Mouse (Mus musculus) frontal cortex, adult 2 months (tissue): ENCODE measurements around the gene C1ql1. TPM values are rescaled to one million over a fixed set of nuclear protein-coding genes. Genes with fewer than 3 reads are reported as not detected.
A peak's percentile ranks its signal among the peaks of the same experiment; 100 is the strongest.

Experiments
- DNase-seq, 2 experiments: peaks; one replicate each; pipeline ENCODE4 v3.0.0; 2022; ENCODE audit warnings: low spot score in 1 of 2; ENCODE audit errors: extremely low spot score in 1 of 2
- polyA plus RNA-seq: library from polyadenylated mRNA; depleted of rRNA; stranded (reverse); fragments of >200 nt; gene quantifications from 2 replicates; pipeline ENCODE4 v1.2.3, GENCODE M21; 2012; rRNA removed

Gene C1ql1
- polyA plus RNA-seq, 1 experiment: 24.4 TPM

- DNase-seq: no peak
These were observed 42.8 kb downstream of the C1ql1 start for GRCm38 (mm10) chr11:102903654-102904053.

DNA sequence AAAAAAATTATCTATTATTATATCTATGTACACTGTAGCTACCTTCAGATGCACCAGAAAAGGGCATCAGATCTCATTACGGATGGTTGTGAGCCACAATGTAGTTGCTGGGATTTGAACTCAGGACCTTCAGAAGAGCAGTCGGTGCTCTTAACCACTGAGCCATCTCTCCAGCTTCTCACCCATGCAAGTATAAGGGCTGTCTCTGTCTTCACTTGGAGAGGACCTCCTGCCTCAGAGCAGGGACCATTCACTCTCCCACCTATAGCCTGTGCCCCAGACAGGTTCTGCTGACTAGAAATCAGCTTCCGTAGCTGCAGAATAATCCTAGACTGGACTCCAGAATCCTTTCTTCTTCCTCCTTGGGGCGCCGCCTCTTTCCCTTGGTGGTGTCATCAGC lies 44.4 kb downstream of the C1ql1 start:
- DNase-seq: no peak

GRCm38 (mm10) chr11:102901199-102901598 lies 45.3 kb downstream of the C1ql1 start:
- no peak for DNase-seq

GRCm38 (mm10) chr11:102900763-102901162 lies 45.7 kb downstream of the C1ql1 start, which contains the start of gene Gfap:
Gene Gfap, minus strand, starts transcription at chr11:102900912.
- DNase-seq: peak; percentile 26 to 88

- DNase-seq: peak in 1 of 2 experiments; percentile 28
These were observed 48.1 kb downstream of the C1ql1 start for GRCm38 (mm10) chr11:102898408-102898807.

DNA sequence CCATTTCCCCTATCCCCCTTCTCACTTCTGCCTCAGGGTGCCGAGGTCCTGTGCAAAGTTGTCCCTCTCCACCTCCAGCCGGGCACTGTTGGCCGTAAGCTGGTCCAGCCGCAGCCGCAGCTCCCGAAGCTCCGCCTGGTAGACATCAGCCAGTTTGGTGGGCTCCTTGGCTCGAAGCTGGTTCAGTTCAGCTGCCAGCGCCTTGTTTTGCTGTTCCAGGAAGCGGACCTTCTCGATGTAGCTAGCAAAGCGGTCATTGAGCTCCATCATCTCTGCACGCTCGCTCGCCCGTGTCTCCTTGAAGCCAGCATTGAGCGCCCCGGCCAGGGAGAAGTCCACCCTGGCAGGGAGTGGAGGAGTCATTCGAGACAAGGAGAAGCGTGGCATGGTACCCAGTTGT lies 49.8 kb downstream of the C1ql1 start:
- no peak for DNase-seq

- no peak for DNase-seq
These were observed 50.7 kb downstream of the C1ql1 start for GRCm38 (mm10) chr11:102895779-102896178.

- no peak for DNase-seq
These were observed 51.8 kb downstream of the C1ql1 start for GRCm38 (mm10) chr11:102894716-102895115.

GRCm38 (mm10) chr11:102893015-102893651 lies 53.4 kb downstream of the C1ql1 start:
- no peak for DNase-seq

- no peak for DNase-seq
These were observed 56.4 kb downstream of the C1ql1 start for GRCm38 (mm10) chr11:102890096-102890495.

Other genes starting within 250 kb of the C1ql1 start
- gene Ccdc43, start 248.9 kb downstream of the C1ql1 start, polyA plus RNA-seq: 18.3 and 24.0 TPM in 2 replicates
- gene Adam11, start 185.2 kb downstream of the C1ql1 start, polyA plus RNA-seq: 83.8 and 92.2 TPM in 2 replicates
- gene Gjc1, start 127.0 kb downstream of the C1ql1 start, polyA plus RNA-seq: 6.9 and 8.1 TPM in 2 replicates
- 10.4 and 11.6 TPM in 2 replicates for gene Higd1b, start 110.8 kb downstream of the C1ql1 start, polyA plus RNA-seq
- 82.0 and 85.4 TPM in 2 replicates for gene Eftud2, start 65.7 kb downstream of the C1ql1 start, polyA plus RNA-seq
- gene Ccdc103, start 65.5 kb downstream of the C1ql1 start, polyA plus RNA-seq: 2.1 and 2.3 TPM in 2 replicates
- gene Fam187a, start 61.5 kb downstream of the C1ql1 start, polyA plus RNA-seq: 0.06 TPM in 1 of 2 replicates, not detected in the other
- gene Gfap, start 45.8 kb downstream of the C1ql1 start, polyA plus RNA-seq: 201 and 202 TPM in 2 replicates
- gene Kif18b, start 21.6 kb downstream of the C1ql1 start, polyA plus RNA-seq: 0.30 and 0.32 TPM in 2 replicates
- 78.5 and 81.3 TPM in 2 replicates for gene Nmt1, start 81.5 kb upstream of the C1ql1 start, polyA plus RNA-seq
- 88.0 and 94.5 TPM in 2 replicates for gene Dcakd, start 81.6 kb upstream of the C1ql1 start, polyA plus RNA-seq
- 12.3 and 13.3 TPM in 2 replicates for gene Plcd3, start 155.0 kb upstream of the C1ql1 start, polyA plus RNA-seq
- gene Acbd4, start 155.0 kb upstream of the C1ql1 start, polyA plus RNA-seq: 38.1 and 44.9 TPM in 2 replicates
- gene Hexim1, start 169.5 kb upstream of the C1ql1 start, polyA plus RNA-seq: 25.6 and 25.8 TPM in 2 replicates
- 11.5 and 14.1 TPM in 2 replicates for gene Hexim2, start 185.7 kb upstream of the C1ql1 start, polyA plus RNA-seq
- gene Fmnl1, start 224.4 kb upstream of the C1ql1 start, polyA plus RNA-seq: 76.2 and 85.2 TPM in 2 replicates